Mouse (Mus musculus) CH12.LX (cell line): Measurements from ENCODE around the gene Kcnk7. TPM values are rescaled to one million over a fixed set of nuclear protein-coding genes. Genes with fewer than 3 reads are reported as not detected.

ENCODE experiments used
- DNase-seq: peaks from one replicate; pipeline ENCODE4 v3.0.0-alpha.2; 2013; ENCODE audit errors: extremely low read depth
- H3K27ac ChIP-seq: 2 replicates; pipeline ENCODE4 v1.5.1; 2012; ENCODE audit warnings: low read depth, mild to moderate bottlenecking, control low read depth, moderate library complexity; ENCODE audit not compliant: insufficient read depth
- H3K27me3 ChIP-seq: replicated peaks from 2 replicates; pipeline ENCODE3; 2012; ENCODE audit warnings: inconsistent platforms
- H3K36me3 ChIP-seq, 2 experiments: replicated peaks in 1 of 2; 2 replicates each; pipeline versions ENCODE3 to v1.6.1; 2012; ENCODE audit warnings: inconsistent platforms in 1 of 2, low read length in 1 of 2, mild to moderate bottlenecking in 1 of 2, mixed read lengths in 1 of 2, moderate library complexity in 1 of 2; ENCODE audit not compliant: control insufficient read depth in 1 of 2, insufficient read depth in 1 of 2
- H3K4me1 ChIP-seq, 2 experiments: 2 replicates each; pipeline ENCODE4 v1.6.1; 2012; ENCODE audit warnings: inconsistent platforms in 1 of 2, moderate library complexity in 1 of 2; ENCODE audit not compliant: insufficient read depth in 2 of 2, control insufficient read depth in 1 of 2
- H3K4me2 ChIP-seq: 2 replicates; pipeline ENCODE4 v1.6.1; 2012; ENCODE audit warnings: low read depth, mild to moderate bottlenecking, control low read depth; ENCODE audit not compliant: poor library complexity, insufficient read depth, severe bottlenecking
- H3K4me3 ChIP-seq, 3 experiments: fragments of 150-350 bp in 1 of 3; sonication (generic) in 1 of 3; replicated peaks in 1 of 3; 2 replicates each; pipeline versions ENCODE3 to v1.5.1; 2011 to 2012; ENCODE audit warnings: low read depth in 2 of 3, low read length in 2 of 3, mild to moderate bottlenecking in 2 of 3, moderate library complexity in 2 of 3, control low read depth in 1 of 3, improper control_type of control experiment in 1 of 3, inconsistent platforms in 1 of 3, mixed read lengths in 1 of 3; ENCODE audit not compliant: poor library complexity in 1 of 3
- H3K79me2 ChIP-seq: replicated peaks from 2 replicates; pipeline ENCODE4 v1.6.1; 2012; ENCODE audit warnings: mild to moderate bottlenecking, moderate library complexity; ENCODE audit not compliant: control insufficient read depth, poor library complexity, insufficient read depth, severe bottlenecking; ENCODE audit errors: extremely low read depth
- H3K9ac ChIP-seq: 2 replicates; pipeline ENCODE4 v1.6.1; 2012; ENCODE audit warnings: low read depth, mild to moderate bottlenecking, control low read depth, moderate library complexity; ENCODE audit not compliant: insufficient read depth
- H3K9me3 ChIP-seq: replicated peaks from 2 replicates; pipeline ENCODE3; 2012; ENCODE audit warnings: low read length, inconsistent platforms, mixed read lengths
- BHLHE40 ChIP-seq: IDR thresholded peaks from 2 replicates; pipeline ENCODE4 v1.6.1; 2011; ENCODE audit warnings: mild to moderate bottlenecking, low read depth, low read length, improper control_type of control experiment
- E2F4 ChIP-seq: IDR thresholded peaks from 2 replicates; pipeline ENCODE4 v1.6.1; 2011; ENCODE audit warnings: low read depth, low read length, improper control_type of control experiment; ENCODE audit not compliant: insufficient replicate concordance
- EP300 ChIP-seq: IDR thresholded peaks from 2 replicates; pipeline ENCODE4 v1.6.1; 2011; ENCODE audit warnings: low read length, improper control_type of control experiment
- ETS1 ChIP-seq: conservative IDR thresholded peaks from 2 replicates; pipeline ENCODE4 v1.6.1; 2012; ENCODE audit warnings: low read depth, mild to moderate bottlenecking, inconsistent platforms, low read length, improper control_type of control experiment, moderate library complexity
- MAFK ChIP-seq: IDR thresholded peaks from 2 replicates; pipeline ENCODE4 v1.6.1; 2011; ENCODE audit warnings: low read length, improper control_type of control experiment; ENCODE audit not compliant: insufficient replicate concordance
- MAX ChIP-seq: IDR thresholded peaks from 2 replicates; pipeline ENCODE4 v1.6.1; 2011; ENCODE audit warnings: low read length, improper control_type of control experiment
- MEF2A ChIP-seq: IDR thresholded peaks from 2 replicates; pipeline ENCODE4 v1.6.1; 2014; ENCODE audit warnings: low read depth, mild to moderate bottlenecking, inconsistent platforms, low read length, improper control_type of control experiment, borderline replicate concordance
- MYC ChIP-seq: IDR thresholded peaks from 2 replicates; pipeline ENCODE4 v1.6.1; 2011; ENCODE audit warnings: low read depth, mild to moderate bottlenecking, improper control_type of control experiment, low read length
- PAX5 ChIP-seq: IDR thresholded peaks from 2 replicates; pipeline ENCODE4 v1.6.1; 2012; ENCODE audit warnings: low read length, inconsistent platforms, mixed read lengths
- POLR2A ChIP-seq: IDR thresholded peaks from 2 replicates; pipeline ENCODE4 v1.6.1; 2011; ENCODE audit warnings: low read depth, mild to moderate bottlenecking, improper control_type of control experiment, low read length
- POLR2AphosphoS2 ChIP-seq: IDR thresholded peaks from 2 replicates; pipeline ENCODE4 v1.6.1; 2011; ENCODE audit warnings: low read depth, low read length, improper control_type of control experiment
- SIN3A ChIP-seq: IDR thresholded peaks from 2 replicates; pipeline ENCODE4 v1.6.1; 2012; ENCODE audit warnings: low read length, improper control_type of control experiment, inconsistent platforms
- SMC3 ChIP-seq: IDR thresholded peaks from 2 replicates; pipeline ENCODE4 v1.6.1; 2011; ENCODE audit warnings: low read depth, low read length, improper control_type of control experiment
- TBP ChIP-seq: conservative IDR thresholded peaks from 2 replicates; pipeline ENCODE4 v1.6.1; 2011; ENCODE audit warnings: low read depth, low read length, improper control_type of control experiment
- TCF12 ChIP-seq: IDR thresholded peaks from 2 replicates; pipeline ENCODE4 v1.6.1; 2014; ENCODE audit warnings: low read depth, mild to moderate bottlenecking, inconsistent platforms, low read length, improper control_type of control experiment
- UBTF ChIP-seq: IDR thresholded peaks from 2 replicates; pipeline ENCODE4 v1.6.1; 2012; ENCODE audit warnings: low read depth, mild to moderate bottlenecking, inconsistent platforms, low read length, improper control_type of control experiment, moderate library complexity
- ZC3H11A ChIP-seq: IDR thresholded peaks from 2 replicates; pipeline ENCODE4 v1.6.1; 2012; ENCODE audit warnings: low read depth, mild to moderate bottlenecking, inconsistent platforms, low read length, improper control_type of control experiment
- ZKSCAN1 ChIP-seq: IDR thresholded peaks from 2 replicates; pipeline ENCODE4 v1.6.1; 2012; ENCODE audit warnings: low read depth, inconsistent platforms, low read length, improper control_type of control experiment, borderline replicate concordance
- ZNF384 ChIP-seq: IDR thresholded peaks from 2 replicates; pipeline ENCODE4 v1.6.1; 2012; ENCODE audit warnings: low read depth, low read length, improper control_type of control experiment, inconsistent platforms
- dilution Hi-C: fragments of 300-500 bp; cut with MboI; formaldehyde crosslinking; loops from 2 replicates; pipeline ENCODE4 v1.14.3; 2020; ENCODE audit warnings: low sequenced_read_pairs; ENCODE audit not compliant: extremely low pct_unique_long_range_greater_than_20kb, extremely low pct_ligation_motif_present
- in situ Hi-C: fragments of 300-500 bp; cut with MboI; formaldehyde crosslinking; loops from 3 replicates; pipeline ENCODE4 v1.14.3; 2019; ENCODE audit warnings: low sequenced_read_pairs, low pct_ligation_motif_present, low pct_unique_long_range_greater_than_20kb, mixed read lengths
- polyA plus RNA-seq: library from polyadenylated mRNA; unstranded; fragments of >175 nt; gene quantifications from 2 replicates; pipeline ENCODE4 v1.2.1, GENCODE M21; 2012; ENCODE audit warnings: low read depth; ENCODE audit not compliant: insufficient read length
- total RNA-seq, 2 experiments: library from RNA; depleted of rRNA; stranded (reverse); fragments of 300-350 nt in 1 of 2; fragments of >200 nt in 1 of 2; gene quantifications; 2 replicates each; pipeline ENCODE4 v1.2.3; 2012 to 2014

Gene Kcnk7
- total and polyA plus RNA-seq, 3 experiments = 0.30 TPM; not detected in 2

DNA sequence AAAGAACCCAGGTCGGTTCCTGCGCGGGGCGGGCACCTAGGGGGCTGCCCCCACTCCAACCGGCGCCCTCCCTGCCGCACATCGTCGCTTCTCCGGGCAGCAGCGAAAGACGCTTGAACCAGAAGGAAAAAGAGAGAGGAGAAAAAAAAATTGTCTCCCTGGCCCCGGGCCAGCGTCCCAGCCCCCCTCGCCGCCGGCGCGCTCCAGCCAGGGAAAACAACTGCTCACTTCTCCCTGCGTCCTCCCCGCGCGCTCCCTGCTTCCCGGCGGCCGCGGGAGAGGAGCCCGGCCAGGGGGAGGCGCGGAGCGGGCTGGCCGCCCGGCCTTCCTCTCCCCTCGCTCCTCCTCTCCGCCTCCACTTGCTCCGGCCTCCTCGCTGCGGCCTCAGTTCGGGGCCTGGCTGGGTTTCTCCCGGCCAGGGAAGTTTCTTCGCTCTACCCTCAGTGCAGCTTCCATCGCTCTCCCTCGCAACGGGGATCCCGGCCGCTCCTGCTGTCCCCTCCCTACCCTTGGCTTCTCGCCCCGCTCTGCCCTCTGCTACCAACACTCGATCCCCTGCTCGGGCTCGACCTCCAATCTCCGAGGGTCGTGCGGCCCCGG is 37.6 kb downstream of the Kcnk7 start:
- dilution Hi-C loops = no loop called here
- H3K9me3 ChIP-seq = no peaks in the 10 kb centered on the region
- no peaks in the 10 kb centered on the region for H3K79me2 ChIP-seq
- no peak overlapping the region for H3K9ac ChIP-seq
- H3K27ac ChIP-seq = no peak overlapping the region
- no peak overlapping the region for H3K4me3 ChIP-seq
- peaks cover 33% of the 10 kb centered on the region for H3K27me3 ChIP-seq
- DNase-seq = no peak
- TF ChIP-seq SMC3 = no peak
- no peak for TF ChIP-seq E2F4
- no peak for TF ChIP-seq ZKSCAN1
- no peak for TF ChIP-seq MAX
- TF ChIP-seq POLR2A = no peak
- TF ChIP-seq UBTF = no peak
- no peak for TF ChIP-seq BHLHE40
- no peak for TF ChIP-seq PAX5
- no peak for TF ChIP-seq ETS1
- TF ChIP-seq SIN3A = no peak
- no peak for TF ChIP-seq MYC
- no peak for TF ChIP-seq ZNF384
- TF ChIP-seq EP300 = no peak
- TF ChIP-seq TBP = no peak
- TF ChIP-seq MAFK = no peak
- no peak for TF ChIP-seq ZC3H11A
- no peak for TF ChIP-seq POLR2AphosphoS2
- TF ChIP-seq TCF12 = no peak
- H3K36me3 ChIP-seq = no peaks in the 10 kb centered on the region
- H3K4me2 ChIP-seq = no peak overlapping the region
- in situ Hi-C loops = no loop called here
- peaks cover 13 to 16% of the 10 kb centered on the region in 2 experiments for H3K4me1 ChIP-seq

DNA sequence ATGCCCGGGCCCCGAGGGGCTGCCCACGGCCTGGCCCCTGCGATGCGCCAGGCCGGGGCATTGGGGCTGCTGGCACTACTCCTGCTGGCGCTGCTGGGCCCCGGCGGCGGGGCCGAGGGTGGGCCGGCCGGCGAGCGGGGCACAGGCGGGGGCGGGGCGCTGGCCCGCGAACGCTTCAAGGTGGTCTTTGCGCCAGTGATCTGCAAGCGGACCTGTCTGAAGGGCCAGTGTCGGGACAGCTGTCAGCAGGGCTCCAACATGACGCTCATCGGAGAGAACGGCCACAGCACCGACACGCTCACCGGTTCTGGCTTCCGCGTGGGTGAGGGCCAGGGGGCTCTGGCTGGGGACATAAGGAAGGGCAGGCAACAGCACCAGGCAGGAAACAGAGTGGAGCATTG is 38.1 kb downstream of the Kcnk7 start:
- in situ Hi-C loops = no loop called here
- no peak for TF ChIP-seq MEF2A
- peaks cover 17 to 21% of the 10 kb centered on the region in 2 experiments for H3K4me1 ChIP-seq
- dilution Hi-C loops = no loop called here
- H3K9ac ChIP-seq = no peak overlapping the region
- no peaks in the 10 kb centered on the region for H3K9me3 ChIP-seq
- H3K79me2 ChIP-seq = no peaks in the 10 kb centered on the region
- peaks cover 33% of the 10 kb centered on the region for H3K27me3 ChIP-seq
- no peak for DNase-seq
- no peak overlapping the region for H3K4me3 ChIP-seq
- no peaks in the 10 kb centered on the region for H3K36me3 ChIP-seq
- no peak overlapping the region for H3K4me2 ChIP-seq
- no peak overlapping the region for H3K27ac ChIP-seq
